Mouse (Mus musculus) bone marrow macrophage, adult 2 months (primary cell): ENCODE data around the gene Mrpl54.

Experiments
- CTCF ChIP-seq: IDR thresholded peaks from 2 replicates; pipeline ENCODE4 v1.5.1; 2012; ENCODE audit warnings: low read depth, mild to moderate bottlenecking, low read length, moderate library complexity
- POLR2A ChIP-seq: IDR thresholded peaks from 2 replicates; pipeline ENCODE4 v1.6.1; 2012; ENCODE audit warnings: mild to moderate bottlenecking, low read depth, low read length, borderline replicate concordance

DNA sequence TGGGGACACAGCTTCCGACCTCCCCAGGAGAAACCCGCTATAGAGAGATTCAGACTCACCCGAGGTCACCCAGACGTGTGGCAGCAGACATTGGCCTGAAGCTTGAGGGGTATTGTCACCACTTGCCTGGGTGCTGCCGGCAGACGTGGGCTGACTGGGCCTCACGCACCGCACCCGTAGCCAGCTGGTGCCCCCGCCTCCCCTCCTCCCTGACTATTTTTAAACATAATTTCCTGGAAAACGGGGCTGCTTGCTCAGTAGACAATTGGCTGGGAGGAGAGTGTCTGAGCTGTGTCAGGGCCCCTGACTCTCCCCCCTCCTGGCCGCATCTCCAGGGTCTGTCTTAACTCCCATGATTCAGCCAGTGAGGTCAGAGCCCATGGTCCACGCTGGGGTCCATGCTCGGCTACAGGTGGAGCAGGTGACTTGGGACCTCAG is 36.1 kb upstream of the Mrpl54 start:
- TF ChIP-seq POLR2A (no peak), CTCF (no peak)
